Mouse (Mus musculus) stomach, postnatal 0 days (tissue): ENCODE results near the gene Flad1. TPM values are rescaled to one million over a fixed set of nuclear protein-coding genes. Genes with fewer than 3 reads are reported as not detected.

ENCODE experiments used
- ATAC-seq: fragments of 200-750 bp; cut with Nextera tagmentation; 2 replicates; pipeline ENCODE4 v1.8.0; 2017; ENCODE audit not compliant: low FRiP score, low TSS enrichment
- DNase-seq: peaks from one replicate; pipeline ENCODE4 v3.0.0-alpha.2; 2016; ENCODE audit warnings: low spot score
- H3K27ac ChIP-seq: fragments of 300-500 bp; sonication (generic); replicated peaks from 2 replicates; pipeline ENCODE4 v1.5.1; 2014; ENCODE audit warnings: mild to moderate bottlenecking, control low read depth
- H3K27me3 ChIP-seq: fragments of 300-500 bp; sonication (generic); 2 replicates; pipeline ENCODE4 v1.6.1; 2014; ENCODE audit warnings: low read length; ENCODE audit not compliant: control insufficient read depth, insufficient read depth
- H3K36me3 ChIP-seq: fragments of 300-500 bp; sonication (generic); 2 replicates; pipeline ENCODE4 v1.6.1; 2014; ENCODE audit warnings: low read length, mixed read lengths; ENCODE audit not compliant: control insufficient read depth, insufficient read depth
- H3K4me1 ChIP-seq: fragments of 300-500 bp; sonication (generic); replicated peaks from 2 replicates; pipeline ENCODE4 v1.6.1; 2014; ENCODE audit warnings: antibody characterized with exemption; ENCODE audit not compliant: control insufficient read depth, insufficient read depth
- H3K4me2 ChIP-seq: fragments of 300-500 bp; sonication (generic); replicated peaks from 2 replicates; pipeline ENCODE4 v1.6.1; 2014; ENCODE audit warnings: low read depth, mild to moderate bottlenecking, control low read depth, moderate library complexity
- H3K4me3 ChIP-seq: fragments of 300-500 bp; sonication (generic); 2 replicates; pipeline ENCODE4 v1.5.1; 2014; ENCODE audit warnings: low read depth, low read length, control low read depth
- H3K9ac ChIP-seq: fragments of 300-500 bp; sonication (generic); 2 replicates; pipeline ENCODE4 v1.6.1; 2014; ENCODE audit warnings: mild to moderate bottlenecking, low read length, control low read depth, mixed read lengths
- H3K9me3 ChIP-seq: fragments of 300-500 bp; sonication (generic); 2 replicates; pipeline ENCODE4 v1.6.1; 2016; ENCODE audit warnings: low read length; ENCODE audit not compliant: control insufficient read depth
- CTCF ChIP-seq: IDR thresholded peaks from 2 replicates; pipeline ENCODE4 v1.5.1; 2016; ENCODE audit warnings: antibody characterized with exemption, low read depth, mild to moderate bottlenecking, moderate library complexity
- EP300 ChIP-seq: optimal IDR thresholded peaks from 2 replicates; pipeline ENCODE3; 2016; ENCODE audit warnings: antibody characterized with exemption
- WGBS: fragments of 180-500 bp; shearing (Covaris S2); extraction: QIAGEN DNeasy Blood & Tissue Kit; methylation state at CpG from one replicate; pipeline ENCODE4 v1.1.7; 2014; 5-methylcytosine and 5-hydroxymethylcytosine counted together
- polyA plus RNA-seq: library from polyadenylated mRNA; unstranded; fragments of >200 nt; fragmentation: Nextera tagmentation; extraction: Ambion mirVana; gene quantifications from 2 replicates; pipeline ENCODE4 v1.2.1, GENCODE M21; 2015

The Flad1 gene
- polyA plus RNA-seq, 1 experiment from 2014 or later = 20.9 TPM

- no peak for DNase-seq
- ATAC-seq = no peak
- Histone ChIP-seq H3K9ac (no peak overlapping the region), H3K9me3 (no peaks in the 10 kb centered on the region), H3K4me2 (no peak overlapping the region), H3K4me1 (peaks cover 5% of the 10 kb centered on the region), H3K27me3 (no peaks in the 10 kb centered on the region), H3K4me3 (no peak overlapping the region), H3K36me3 (peaks cover 7% of the 10 kb centered on the region; the same call in 1 of the 2 replicates), H3K27ac (no peak overlapping the region)
- 88% methylated on average over 2 of the region's 2 CpGs for WGBS
- TF ChIP-seq EP300 = no peak
- TF ChIP-seq CTCF = no peak
Measured at GRCm38 (mm10) chr3:89440691-89441090, 29.0 kb upstream of the Flad1 start.

- whole genome bisulfite sequencing = 28% methylated on average over 5 of the region's 5 CpGs
Measured at GRCm38 (mm10) chr3:89437269-89437668, 25.6 kb upstream of the Flad1 start.

DNA sequence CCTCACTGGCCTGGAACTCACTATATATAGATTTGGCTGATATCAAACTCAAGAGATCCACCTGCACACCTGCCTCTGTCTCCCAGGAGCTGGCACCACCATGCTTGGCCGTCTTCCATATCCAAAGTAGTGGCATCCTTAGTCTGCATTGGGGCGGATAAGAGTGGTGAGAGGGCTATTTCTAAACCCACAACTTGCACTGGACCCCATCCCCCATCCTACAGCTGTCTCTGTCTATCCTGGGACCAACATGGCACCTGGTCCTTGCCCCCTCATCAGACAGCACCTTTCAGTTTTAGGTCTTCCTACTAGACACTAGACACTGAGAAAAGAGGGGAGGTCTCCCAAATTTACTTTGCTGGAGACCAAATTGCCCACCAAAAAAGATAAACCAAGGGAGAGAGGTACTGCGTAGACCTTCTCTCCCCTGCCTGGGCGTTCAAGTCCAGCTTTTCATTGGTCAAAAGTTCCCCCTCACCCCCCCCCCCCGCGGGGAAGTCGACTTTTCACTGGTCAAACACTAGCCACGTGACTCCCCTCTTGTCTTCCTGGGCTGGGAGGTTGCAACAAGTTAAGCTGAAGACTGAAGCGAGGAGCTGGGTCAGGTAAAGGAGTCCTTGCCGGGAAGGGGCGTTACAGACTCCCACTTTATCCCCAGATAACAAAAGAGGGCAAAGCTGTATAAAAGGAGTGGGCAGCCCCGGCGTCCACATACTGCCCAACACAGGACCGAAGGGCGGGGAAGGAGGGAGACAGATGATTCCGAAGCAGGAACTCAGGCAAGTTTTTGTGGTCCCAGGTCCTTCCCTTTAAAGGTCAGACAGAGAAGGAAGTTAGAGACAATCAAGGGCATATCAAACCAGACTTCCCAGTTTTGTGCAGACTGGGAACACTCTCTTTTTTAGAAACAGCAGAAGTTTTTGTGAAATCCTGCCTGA is 24.8 kb upstream of the Flad1 start, which contains the start of gene Pbxip1:
Gene Pbxip1 (plus strand): TSS at position 531 of the 938 bp plus-strand sequence.
- Histone ChIP-seq H3K27ac (peak within 1 kb of the TSS; percentile 66), H3K9ac (peak within 1 kb of the TSS; percentile 59), H3K36me3 (peaks cover 5% of the 10 kb centered on the region; the same call in 1 of the 2 replicates), H3K4me3 (peak within 1 kb of the TSS; percentile 48), H3K27me3 (no peaks in the 10 kb centered on the region), H3K4me1 (peaks cover 5% of the 10 kb centered on the region), H3K9me3 (no peaks in the 10 kb centered on the region), H3K4me2 (peak within 1 kb of the TSS; percentile 67)
- WGBS = 6% methylated on average over 16 of the region's 16 CpGs
- TF ChIP-seq EP300 (no peak), CTCF (no peak)
- ATAC-seq (peak; percentile 77), DNase-seq (peak; percentile 87)

More at GRCm38 (mm10) chr3:89437269-89437668, 25.6 kb upstream of the Flad1 start:
- H3K4me1 ChIP-seq = peaks cover 5% of the 10 kb centered on the region
- TF ChIP-seq EP300 (no peak), CTCF (no peak)
- ATAC-seq = peak; percentile 43; the same call in 1 of the 2 replicates
- peak overlapping the region; percentile 66 for H3K27ac ChIP-seq
- peak overlapping the region; percentile 48 for H3K4me3 ChIP-seq
- no peaks in the 10 kb centered on the region for H3K9me3 ChIP-seq
- peak overlapping the region; percentile 67 for H3K4me2 ChIP-seq
- H3K27me3 ChIP-seq = no peaks in the 10 kb centered on the region
- peaks cover 5% of the 10 kb centered on the region; the same call in 1 of the 2 replicates for H3K36me3 ChIP-seq
- DNase-seq = peak; percentile 37
- peak overlapping the region; percentile 59 for H3K9ac ChIP-seq

DNA sequence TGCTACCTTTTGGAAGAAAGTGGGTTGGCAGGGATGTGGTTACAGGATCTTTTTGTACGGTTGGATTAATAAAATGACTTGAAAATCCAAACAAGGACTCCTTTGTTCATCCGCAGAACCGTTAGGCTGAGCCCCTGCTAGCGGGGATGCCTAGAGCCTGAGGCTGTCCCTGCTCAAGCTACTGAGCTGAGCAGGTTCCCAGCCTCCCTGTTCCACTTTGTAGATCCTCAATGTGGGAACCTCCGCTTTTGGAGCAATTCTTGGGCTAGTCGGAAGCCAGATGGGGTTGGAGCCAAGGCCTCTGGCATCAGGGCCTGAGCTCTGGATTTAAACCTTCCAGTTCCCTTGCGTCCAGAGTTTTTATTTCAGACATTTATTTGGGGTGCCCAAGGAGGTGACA is 23.4 kb upstream of the Flad1 start:
- ATAC-seq = no peak
- Histone ChIP-seq H3K27me3 (no peaks in the 10 kb centered on the region), H3K36me3 (peaks cover 5% of the 10 kb centered on the region; the same call in 1 of the 2 replicates), H3K4me3 (no peak overlapping the region), H3K4me1 (peaks cover 9% of the 10 kb centered on the region), H3K4me2 (no peak overlapping the region), H3K9ac (no peak overlapping the region), H3K27ac (no peak overlapping the region), H3K9me3 (no peaks in the 10 kb centered on the region)
- TF ChIP-seq CTCF (no peak), EP300 (no peak)
- WGBS = 61% methylated on average over 7 of the region's 7 CpGs
- no peak for DNase-seq

- ATAC-seq (no peak), DNase-seq (no peak)
- H3K27me3 ChIP-seq = no peaks in the 10 kb centered on the region
- peaks cover 5% of the 10 kb centered on the region; the same call in 1 of the 2 replicates for H3K36me3 ChIP-seq
- H3K9me3 ChIP-seq = no peaks in the 10 kb centered on the region
- TF ChIP-seq EP300 = no peak
- no peak for TF ChIP-seq CTCF
- H3K4me1 ChIP-seq = peaks cover 9% of the 10 kb centered on the region
- H3K9ac ChIP-seq = no peak overlapping the region
- no peak overlapping the region for H3K27ac ChIP-seq
- 73% methylated on average over 11 of the region's 11 CpGs for WGBS
- H3K4me3 ChIP-seq = no peak overlapping the region
- H3K4me2 ChIP-seq = no peak overlapping the region
Measured at GRCm38 (mm10) chr3:89434532-89434931, 22.9 kb upstream of the Flad1 start.

DNA sequence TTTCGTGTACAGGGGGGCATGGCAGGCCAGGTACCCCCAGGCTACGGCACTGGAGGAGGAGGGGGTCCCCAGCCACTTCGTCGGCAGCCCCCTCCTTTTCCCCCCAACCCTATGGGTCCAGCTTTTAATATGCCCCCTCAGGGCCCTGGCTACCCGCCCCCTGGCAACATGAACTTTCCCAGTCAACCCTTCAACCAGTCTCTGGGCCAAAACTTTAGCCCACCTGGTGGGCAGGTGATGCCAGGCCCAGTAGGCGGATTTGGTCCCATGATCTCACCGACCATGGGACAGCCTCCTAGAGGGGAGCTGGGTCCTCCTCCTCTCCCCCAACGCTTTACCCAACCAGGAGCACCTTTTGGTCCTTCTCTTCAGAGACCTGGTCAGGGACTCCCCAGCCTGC is 20.9 kb upstream of the Flad1 start:
- ATAC-seq (no peak), DNase-seq (no peak)
- Histone ChIP-seq H3K9me3 (no peaks in the 10 kb centered on the region), H3K4me3 (no peak overlapping the region), H3K4me1 (peaks cover 9% of the 10 kb centered on the region), H3K4me2 (no peak overlapping the region), H3K9ac (no peak overlapping the region), H3K27ac (no peak overlapping the region), H3K27me3 (no peaks in the 10 kb centered on the region), H3K36me3 (peaks cover 5% of the 10 kb centered on the region; the same call in 1 of the 2 replicates)
- no peak for TF ChIP-seq EP300
- TF ChIP-seq CTCF = no peak
- 97% methylated on average over 8 of the region's 8 CpGs for WGBS
